Mouse (Mus musculus) liver, embryonic 16.5 days (tissue): ENCODE measurements around the gene Gnb4. TPM values are rescaled to one million over a fixed set of nuclear protein-coding genes. Genes with fewer than 3 reads are reported as not detected.

Experiments used
- ATAC-seq: fragments of 200-750 bp; cut with Nextera tagmentation; 2 replicates; pipeline ENCODE4 v1.8.0; 2017; ENCODE audit warnings: low read depth, mild to moderate bottlenecking, moderate number of reproducible peaks, moderate library complexity
- H3K27ac ChIP-seq: fragments of 300-500 bp; sonication (generic); 2 replicates; pipeline ENCODE4 v1.5.1; 2014; ENCODE audit warnings: mild to moderate bottlenecking, low read length
- H3K27me3 ChIP-seq: fragments of 300-500 bp; sonication (generic); 2 replicates; pipeline ENCODE4 v1.6.1; 2014; ENCODE audit warnings: low read depth, low read length, mixed read lengths; ENCODE audit not compliant: control insufficient read depth, insufficient read depth
- H3K36me3 ChIP-seq: fragments of 300-500 bp; sonication (generic); 2 replicates; pipeline ENCODE4 v1.6.1; 2014; ENCODE audit warnings: mild to moderate bottlenecking; ENCODE audit not compliant: control insufficient read depth, insufficient read depth
- H3K4me1 ChIP-seq: fragments of 300-500 bp; sonication (generic); 2 replicates; pipeline ENCODE4 v1.6.1; 2014; ENCODE audit warnings: low read depth, low read length, mixed read lengths; ENCODE audit not compliant: control insufficient read depth
- H3K4me2 ChIP-seq: fragments of 300-500 bp; sonication (generic); 2 replicates; pipeline ENCODE4 v1.6.1; 2014; ENCODE audit warnings: low read depth, low read length, mixed read lengths
- H3K4me3 ChIP-seq: fragments of 300-500 bp; sonication (generic); 2 replicates; pipeline ENCODE4 v1.5.1; 2014; ENCODE audit warnings: low read depth, mild to moderate bottlenecking, low read length
- H3K9ac ChIP-seq: fragments of 300-500 bp; sonication (generic); 2 replicates; pipeline ENCODE4 v1.6.1; 2014; ENCODE audit warnings: low read depth, low read length
- H3K9me3 ChIP-seq: fragments of 300-500 bp; sonication (generic); replicated peaks from 2 replicates; pipeline ENCODE4 v1.6.1; 2016; ENCODE audit warnings: low read length; ENCODE audit not compliant: control insufficient read depth
- WGBS: fragments of 180-500 bp; shearing (Covaris S2); extraction: QIAGEN DNeasy Blood & Tissue Kit; methylation state at CpG from one replicate; pipeline ENCODE4 v1.1.7; 2014; ENCODE audit not compliant: insufficient replicate concordance; 5-methylcytosine and 5-hydroxymethylcytosine counted together
- polyA plus RNA-seq: library from polyadenylated mRNA; unstranded; fragments of >200 nt; fragmentation: Nextera tagmentation; extraction: Ambion mirVana; gene quantifications from 2 replicates; pipeline ENCODE4 v1.2.1, GENCODE M21; 2015

Gene Gnb4
- polyA plus RNA-seq, 1 experiment from 2014 or later, result 8.4 TPM

DNA sequence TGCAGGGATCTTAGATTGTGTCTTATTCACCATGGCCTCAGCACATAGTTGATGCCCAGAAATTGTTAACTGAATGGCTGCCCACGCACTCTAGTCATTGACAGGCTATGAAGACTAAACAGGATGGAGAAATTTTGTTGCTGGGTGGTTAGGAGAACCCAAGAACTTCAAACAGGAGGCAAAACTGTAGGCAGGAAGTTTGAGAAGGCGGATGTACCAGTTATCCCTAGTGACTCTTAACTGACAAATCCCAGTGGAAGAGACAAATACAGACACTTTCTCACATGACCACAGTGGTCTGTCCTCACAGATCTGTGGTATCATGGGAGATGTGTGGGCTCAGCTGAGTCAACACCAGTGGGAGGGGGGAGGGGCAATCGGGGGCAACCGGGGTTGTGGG lies 39.6 kb upstream of the Gnb4 start:
- Histone ChIP-seq H3K27me3 (no peaks in the 10 kb centered on the region), H3K4me1 (no peaks in the 10 kb centered on the region; the same call in 1 of the 2 replicates), H3K9ac (no peak overlapping the region), H3K9me3 (no peaks in the 10 kb centered on the region), H3K27ac (no peak overlapping the region), H3K4me2 (no peak overlapping the region), H3K36me3 (no peaks in the 10 kb centered on the region), H3K4me3 (no peak overlapping the region)
- ATAC-seq, result no peak
- WGBS, result 33% methylated on average over 4 of the region's 4 CpGs

DNA sequence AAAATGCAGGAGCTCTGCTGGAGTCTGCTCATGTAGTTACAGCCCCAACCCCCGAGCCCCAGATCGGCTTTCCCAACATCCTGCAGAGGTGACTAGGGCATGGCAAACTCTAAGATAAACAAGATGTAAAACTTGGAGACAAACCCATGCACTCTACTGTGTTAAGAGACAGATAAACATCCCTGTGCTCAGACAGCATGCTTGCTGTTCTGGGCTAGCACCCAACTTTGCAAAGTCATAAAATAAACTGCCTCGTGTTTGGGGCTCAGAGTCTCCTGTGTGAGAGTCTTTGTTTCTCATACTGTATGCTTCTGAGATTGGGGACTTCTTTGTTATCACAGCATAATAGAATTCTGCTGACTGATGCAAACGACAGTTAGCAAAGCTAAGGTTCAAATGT lies 36.4 kb upstream of the Gnb4 start:
- H3K4me1 ChIP-seq, result no peaks in the 10 kb centered on the region
- H3K4me2 ChIP-seq, result no peak overlapping the region
- no peak overlapping the region for H3K27ac ChIP-seq
- ATAC-seq, result no peak
- H3K36me3 ChIP-seq, result no peaks in the 10 kb centered on the region
- H3K9ac ChIP-seq, result no peak overlapping the region
- no peak overlapping the region for H3K4me3 ChIP-seq
- WGBS, result 54% methylated on average over 4 of the region's 4 CpGs
- no peaks in the 10 kb centered on the region for H3K27me3 ChIP-seq
- no peaks in the 10 kb centered on the region for H3K9me3 ChIP-seq

DNA sequence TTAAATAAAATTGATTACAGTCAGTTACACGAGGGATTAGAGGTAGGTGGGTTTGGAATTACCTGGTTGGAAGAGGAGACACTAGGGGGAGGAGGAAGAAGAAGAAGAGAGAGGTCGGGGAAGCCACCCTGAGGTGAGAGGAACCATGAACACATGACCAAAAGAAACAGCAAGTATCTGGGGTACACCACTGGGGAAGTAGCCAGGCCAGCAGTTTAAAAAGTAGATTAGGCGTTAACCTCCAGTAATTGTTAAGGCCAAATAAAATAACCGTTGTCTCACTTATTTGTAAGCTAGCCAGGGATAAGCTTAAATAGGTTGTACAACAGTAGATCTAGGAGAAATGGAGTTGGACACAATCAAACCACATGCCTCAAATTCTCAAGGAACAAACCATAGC lies 32.9 kb upstream of the Gnb4 start:
- 42% methylated on average over 4 of the region's 4 CpGs for WGBS
- Histone ChIP-seq H3K9ac (no peak overlapping the region), H3K36me3 (no peaks in the 10 kb centered on the region), H3K27me3 (no peaks in the 10 kb centered on the region), H3K4me1 (no peaks in the 10 kb centered on the region), H3K4me3 (no peak overlapping the region), H3K27ac (no peak overlapping the region), H3K4me2 (no peak overlapping the region), H3K9me3 (no peaks in the 10 kb centered on the region)
- no peak for ATAC-seq

DNA sequence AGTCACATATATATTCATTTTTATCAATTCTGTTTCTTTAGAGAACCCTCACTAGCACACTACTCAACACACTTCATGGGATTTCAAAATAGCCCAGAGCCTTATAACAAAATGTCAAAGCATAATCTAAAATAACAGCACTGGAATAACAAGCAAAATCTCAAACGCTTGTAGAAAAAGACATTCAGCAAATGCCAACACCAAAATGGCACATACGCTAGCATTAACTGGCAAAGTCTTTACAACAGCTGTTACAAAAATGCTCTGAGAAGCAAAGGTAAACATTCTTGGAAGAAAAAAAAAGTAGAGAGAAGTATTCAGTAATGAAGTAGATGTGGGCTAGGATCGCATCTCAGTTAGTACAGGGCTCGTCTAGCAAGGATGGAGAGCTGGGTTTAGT lies 30.5 kb upstream of the Gnb4 start:
- no peaks in the 10 kb centered on the region for H3K27me3 ChIP-seq
- no peaks in the 10 kb centered on the region for H3K36me3 ChIP-seq
- no peak overlapping the region for H3K9ac ChIP-seq
- ATAC-seq, result no peak
- no peaks in the 10 kb centered on the region for H3K4me1 ChIP-seq
- WGBS, result 70% methylated on average over 4 of the region's 4 CpGs
- no peak overlapping the region for H3K27ac ChIP-seq
- no peaks in the 10 kb centered on the region for H3K9me3 ChIP-seq
- H3K4me3 ChIP-seq, result no peak overlapping the region
- no peak overlapping the region for H3K4me2 ChIP-seq

DNA sequence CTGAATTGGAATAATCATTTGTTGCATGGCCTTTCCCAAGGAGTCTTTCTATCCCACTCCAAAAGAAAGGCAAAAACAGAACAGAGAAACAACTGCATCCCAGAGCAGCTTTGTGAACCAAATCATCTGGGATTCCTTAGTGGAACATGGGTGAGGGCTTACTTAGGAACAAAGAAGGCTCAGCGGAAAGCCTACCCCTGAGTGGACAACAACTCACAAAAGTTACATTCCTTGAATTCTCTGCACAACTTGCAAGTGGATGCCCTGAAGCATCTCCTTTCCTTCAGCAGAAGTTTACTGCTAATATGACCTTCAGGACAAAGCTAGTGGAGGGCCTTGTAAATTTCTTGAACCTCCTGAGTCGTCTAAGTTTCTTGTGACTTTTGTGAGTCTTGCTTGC lies 28.4 kb upstream of the Gnb4 start:
- H3K9me3 ChIP-seq, result no peaks in the 10 kb centered on the region
- ATAC-seq, result no peak
- H3K4me2 ChIP-seq, result no peak overlapping the region
- H3K9ac ChIP-seq, result no peak overlapping the region
- H3K4me1 ChIP-seq, result no peaks in the 10 kb centered on the region
- H3K4me3 ChIP-seq, result no peak overlapping the region
- no peaks in the 10 kb centered on the region for H3K36me3 ChIP-seq
- no peaks in the 10 kb centered on the region for H3K27me3 ChIP-seq
- 64% methylated on average over 2 of the region's 2 CpGs for WGBS
- H3K27ac ChIP-seq, result no peak overlapping the region

DNA sequence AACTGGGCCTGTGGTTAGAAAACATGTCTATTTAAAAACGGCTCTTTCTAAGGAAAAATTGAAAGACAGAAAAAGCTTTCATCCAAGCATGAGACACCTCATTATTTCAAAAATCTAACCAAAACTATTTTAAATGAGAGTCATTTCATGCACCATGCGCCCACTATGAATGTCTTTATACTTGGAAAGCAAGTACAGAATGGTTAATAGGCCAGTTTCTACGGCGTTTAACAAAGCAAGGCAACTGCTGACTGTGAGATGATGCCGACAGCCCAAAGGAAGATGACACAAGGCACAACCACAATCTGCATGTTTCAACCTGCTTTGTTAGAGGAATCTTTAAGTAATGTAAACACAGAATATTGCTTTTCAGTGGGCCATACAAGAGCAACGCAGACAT lies 25.7 kb upstream of the Gnb4 start:
- Histone ChIP-seq H3K27ac (no peak overlapping the region), H3K9me3 (no peaks in the 10 kb centered on the region), H3K36me3 (no peaks in the 10 kb centered on the region), H3K4me3 (no peak overlapping the region), H3K9ac (no peak overlapping the region), H3K4me1 (no peaks in the 10 kb centered on the region), H3K4me2 (no peak overlapping the region), H3K27me3 (no peaks in the 10 kb centered on the region)
- 69% methylated on average over 6 of the region's 6 CpGs for WGBS
- ATAC-seq, result no peak

DNA sequence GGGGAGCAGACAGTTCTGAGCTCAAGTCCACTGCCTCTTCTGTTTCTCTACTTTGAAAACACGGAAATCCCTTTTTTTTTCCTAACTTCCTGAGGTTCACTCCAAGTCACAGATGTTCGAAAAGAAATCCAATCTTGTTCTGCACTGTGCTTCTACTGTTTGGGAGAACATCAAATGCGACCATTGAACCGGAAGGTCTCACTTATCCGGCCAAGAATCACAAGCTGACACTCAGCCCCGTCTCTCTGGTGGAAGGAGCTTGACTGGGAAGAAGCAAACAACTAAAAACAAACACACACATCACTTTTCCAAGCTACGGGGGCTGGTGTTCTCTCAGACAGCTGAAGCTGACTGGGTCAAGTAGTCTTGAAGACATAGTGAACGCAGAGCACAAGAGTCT lies 21.9 kb upstream of the Gnb4 start:
- no peaks in the 10 kb centered on the region for H3K9me3 ChIP-seq
- H3K36me3 ChIP-seq, result no peaks in the 10 kb centered on the region
- WGBS, result 31% methylated on average over 8 of the region's 8 CpGs

DNA sequence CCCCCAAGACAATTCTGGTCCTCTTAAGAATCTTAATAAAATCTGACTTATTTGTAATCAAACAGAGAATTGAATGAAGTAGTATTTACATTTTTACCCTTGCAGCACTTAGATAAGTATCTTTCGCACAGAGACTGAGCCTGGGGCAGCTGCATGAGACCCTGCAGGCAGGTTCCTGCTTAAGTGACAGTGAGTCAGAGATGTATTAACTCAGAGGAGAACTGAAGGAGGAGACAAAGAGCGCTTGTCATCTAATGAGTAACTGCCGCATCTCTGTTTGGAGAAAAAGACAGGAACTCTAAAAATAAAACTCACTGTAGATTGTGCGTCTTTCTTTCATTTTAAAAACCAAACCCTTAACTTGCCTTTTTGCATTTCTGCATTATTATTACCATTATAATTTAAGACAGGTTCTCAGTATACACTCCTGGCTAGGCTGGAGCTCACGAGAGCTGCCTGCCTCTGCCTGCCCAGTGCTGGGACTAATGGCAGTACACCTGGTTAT lies 16.4 kb upstream of the Gnb4 start:
- Histone ChIP-seq H3K4me2 (no peak overlapping the region), H3K27me3 (no peaks in the 10 kb centered on the region), H3K27ac (no peak overlapping the region), H3K9ac (no peak overlapping the region), H3K36me3 (no peaks in the 10 kb centered on the region), H3K9me3 (no peaks in the 10 kb centered on the region), H3K4me3 (no peak overlapping the region), H3K4me1 (no peaks in the 10 kb centered on the region)
- no peak for ATAC-seq
- WGBS, result 24% methylated on average over 5 of the region's 5 CpGs

More for the DNA sequence above, 21.9 kb upstream of the Gnb4 start:
- Histone ChIP-seq H3K4me2 (no peak overlapping the region), H3K27ac (no peak overlapping the region), H3K27me3 (no peaks in the 10 kb centered on the region), H3K9ac (no peak overlapping the region), H3K4me3 (no peak overlapping the region), H3K4me1 (no peaks in the 10 kb centered on the region)
- ATAC-seq, result no peak

DNA sequence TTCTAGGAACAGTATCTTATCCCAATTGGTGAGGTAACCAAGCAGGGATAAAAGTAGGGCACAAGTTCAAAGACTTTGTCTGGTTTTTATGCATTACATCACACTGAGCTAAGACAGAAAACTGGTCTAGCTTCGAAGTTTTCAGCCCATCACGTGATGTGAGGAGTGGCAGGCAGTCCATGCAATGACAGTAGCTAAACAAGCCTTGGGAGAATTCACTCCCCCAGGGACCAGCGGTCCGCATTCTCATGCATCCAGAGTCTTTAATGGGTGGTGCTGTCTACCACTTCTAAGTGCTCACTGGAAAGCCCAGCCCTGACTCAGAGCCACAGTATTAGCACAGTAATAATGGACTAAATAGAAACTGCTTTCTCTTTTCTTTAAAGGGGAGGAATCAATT lies 13.8 kb upstream of the Gnb4 start:
- Histone ChIP-seq H3K4me1 (no peaks in the 10 kb centered on the region), H3K4me2 (no peak overlapping the region), H3K9ac (no peak overlapping the region), H3K27ac (no peak overlapping the region), H3K27me3 (no peaks in the 10 kb centered on the region), H3K9me3 (no peaks in the 10 kb centered on the region), H3K36me3 (no peaks in the 10 kb centered on the region), H3K4me3 (no peak overlapping the region)
- WGBS, result 68% methylated on average over 4 of the region's 4 CpGs
- no peak for ATAC-seq
